Mouse (Mus musculus) hindbrain, embryonic 11.5 days (tissue): ENCODE results near the gene Fgf11. TPM values are rescaled to one million over a fixed set of nuclear protein-coding genes. Genes with fewer than 3 reads are reported as not detected.
A peak's percentile ranks its signal among the peaks of the same experiment; 100 is the strongest.

ENCODE experiments used
- ATAC-seq: fragments of 200-750 bp; cut with Nextera tagmentation; 2 replicates; pipeline ENCODE4 v1.8.0; 2017; ENCODE audit warnings: mild to moderate bottlenecking, moderate TSS enrichment, moderate library complexity; ENCODE audit not compliant: low FRiP score
- DNase-seq: peaks from one replicate; pipeline ENCODE4 v3.0.0-alpha.2; 2015; ENCODE audit warnings: low spot score
- H3K27ac ChIP-seq: fragments of 300-500 bp; sonication (generic); 2 replicates; pipeline ENCODE4 v1.5.1; 2014; ENCODE audit warnings: mild to moderate bottlenecking, low read depth, low read length
- H3K27me3 ChIP-seq: fragments of 300-500 bp; sonication (generic); 2 replicates; pipeline ENCODE4 v1.6.1; 2014; ENCODE audit warnings: mild to moderate bottlenecking, low read length, moderate library complexity, mixed read lengths; ENCODE audit not compliant: control insufficient read depth, insufficient read depth
- H3K36me3 ChIP-seq: fragments of 300-500 bp; sonication (generic); 2 replicates; pipeline ENCODE4 v1.6.1; 2014; ENCODE audit warnings: mild to moderate bottlenecking, low read length, moderate library complexity, mixed read lengths; ENCODE audit not compliant: control insufficient read depth, insufficient read depth
- H3K4me1 ChIP-seq: fragments of 300-500 bp; sonication (generic); replicated peaks from 2 replicates; pipeline ENCODE4 v1.6.1; 2014; ENCODE audit warnings: low read length, mixed read lengths; ENCODE audit not compliant: control insufficient read depth, insufficient read depth
- H3K4me2 ChIP-seq: fragments of 300-500 bp; sonication (generic); replicated peaks from 2 replicates; pipeline ENCODE4 v1.6.1; 2014; ENCODE audit warnings: mild to moderate bottlenecking, low read depth, low read length
- H3K4me3 ChIP-seq: fragments of 300-500 bp; sonication (generic); 2 replicates; pipeline ENCODE4 v1.5.1; 2014; ENCODE audit warnings: low read depth, low read length
- H3K9ac ChIP-seq: fragments of 300-500 bp; sonication (generic); 2 replicates; pipeline ENCODE4 v1.6.1; 2014; ENCODE audit warnings: low read depth, low read length
- H3K9me3 ChIP-seq: fragments of 300-500 bp; sonication (generic); 2 replicates; pipeline ENCODE4 v1.6.1; 2016; ENCODE audit warnings: low read length; ENCODE audit not compliant: control insufficient read depth
- WGBS: fragments of 180-500 bp; shearing (Covaris S2); extraction: QIAGEN DNeasy Blood & Tissue Kit; methylation state at CpG from one replicate; pipeline ENCODE4 v1.1.7; 2014; 5-methylcytosine and 5-hydroxymethylcytosine counted together
- polyA plus RNA-seq: library from polyadenylated mRNA; unstranded; fragments of >200 nt; fragmentation: Nextera tagmentation; extraction: Ambion mirVana; gene quantifications from 2 replicates; pipeline ENCODE4 v1.2.1, GENCODE M21; 2014

The Fgf11 gene
- polyA plus RNA-seq, 1 experiment from 2014 or later: 2.8 TPM

DNA sequence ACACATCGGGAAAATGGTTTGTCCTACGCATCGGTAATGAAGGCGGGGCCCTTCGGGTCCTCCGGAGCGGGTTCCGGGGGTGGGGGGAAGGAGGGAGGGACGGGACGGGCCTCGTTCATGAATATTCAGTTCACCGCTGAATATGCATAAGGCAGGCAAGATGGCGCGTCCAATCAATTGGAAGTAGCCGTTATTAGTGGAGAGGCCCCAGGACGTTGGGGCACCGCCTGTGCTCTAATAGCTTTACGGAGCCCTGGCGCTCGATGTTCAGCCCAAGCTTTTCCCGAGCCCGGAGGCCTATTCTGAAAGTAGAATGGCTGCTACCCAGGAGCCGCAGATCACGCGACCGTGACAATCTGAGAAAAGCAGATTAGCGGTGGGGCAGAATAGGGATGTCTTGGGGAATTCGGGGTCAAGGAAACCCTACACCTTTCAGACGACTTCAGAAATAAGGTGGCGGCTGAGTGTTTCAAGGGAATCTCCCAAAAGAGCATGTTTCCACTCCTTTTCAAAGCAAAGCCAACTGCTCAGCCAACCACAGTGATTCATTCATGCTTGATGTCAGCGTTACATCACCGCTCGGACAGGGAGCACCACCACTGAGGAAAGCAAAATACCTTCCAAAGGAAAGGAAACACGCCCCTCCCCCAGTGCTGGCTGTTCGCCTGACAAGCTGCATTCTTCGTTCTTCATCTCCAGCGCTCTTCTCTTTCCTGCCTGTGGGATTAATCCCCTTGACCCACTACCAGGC is 42.5 kb downstream of the Fgf11 start:
- H3K9me3 ChIP-seq: no peaks in the 10 kb centered on the region
- H3K4me2 ChIP-seq: peak overlapping the region; percentile 65
- ATAC-seq: peak; percentile 92
- DNase-seq: peak; percentile 90
- peak overlapping the region; percentile 67 for H3K4me3 ChIP-seq
- no peaks in the 10 kb centered on the region for H3K27me3 ChIP-seq
- no peaks in the 10 kb centered on the region for H3K36me3 ChIP-seq
- peak overlapping the region; percentile 96 for H3K27ac ChIP-seq
- H3K9ac ChIP-seq: peak overlapping the region; percentile 82
- peaks cover 10% of the 10 kb centered on the region for H3K4me1 ChIP-seq
- WGBS: under 1% methylated on average over 37 of the region's 37 CpGs

DNA sequence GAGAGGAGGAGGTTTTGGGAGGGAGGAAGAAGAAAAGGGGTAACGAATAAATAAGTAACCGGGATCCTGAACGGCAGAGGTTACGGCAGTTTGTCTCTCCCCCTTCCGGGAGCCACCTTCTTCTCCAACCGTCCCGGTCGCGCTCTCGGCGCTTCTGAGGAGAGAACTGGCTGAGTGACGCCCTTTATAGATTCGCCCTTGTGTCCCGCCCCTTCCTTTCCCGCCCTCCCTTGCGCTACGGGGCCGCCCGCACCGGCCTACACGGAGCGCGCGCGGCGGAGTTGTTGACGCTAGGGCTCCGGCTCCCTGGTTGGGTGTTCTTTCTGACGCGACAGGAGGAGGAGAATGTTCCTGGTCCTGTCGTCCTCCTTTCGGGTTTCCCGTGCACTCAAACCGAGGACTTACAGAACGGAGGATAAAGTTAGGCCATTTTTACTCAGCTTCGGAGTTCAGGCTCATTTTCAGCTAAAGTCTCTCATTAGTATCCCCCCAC is 43.1 kb downstream of the Fgf11 start, which contains the start of gene Polr2a:
Gene Polr2a (minus strand): TSS at position 160 of the 493 bp plus-strand sequence.
- H3K9me3 ChIP-seq: no peaks in the 10 kb centered on the region
- H3K4me1 ChIP-seq: peaks cover 10% of the 10 kb centered on the region

DNA sequence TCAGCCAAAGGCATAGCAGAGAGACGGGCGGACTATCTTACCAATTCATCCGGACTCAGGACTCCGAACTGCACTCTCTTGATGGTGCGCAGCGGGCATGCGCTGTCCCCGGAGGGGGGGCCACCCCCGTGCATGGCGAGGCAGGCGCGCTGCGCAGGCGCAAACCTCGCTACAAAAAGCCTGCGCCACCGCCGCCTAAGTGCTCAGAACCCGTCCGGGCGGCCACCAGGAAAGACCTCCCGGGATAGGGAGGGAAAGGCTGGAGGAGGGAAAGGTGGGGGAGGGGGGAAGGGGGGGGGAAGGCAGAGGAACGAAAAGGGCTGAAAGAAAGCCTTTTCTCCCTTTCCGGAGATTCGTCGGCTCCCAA is 43.6 kb downstream of the Fgf11 start:
- under 1% methylated on average over 26 of the region's 26 CpGs for WGBS
- H3K36me3 ChIP-seq: no peaks in the 10 kb centered on the region
- no peaks in the 10 kb centered on the region for H3K9me3 ChIP-seq
- DNase-seq (peak; percentile 96), ATAC-seq (peak; percentile 86)
- peak overlapping the region; percentile 96 for H3K27ac ChIP-seq
- peak overlapping the region; percentile 67 for H3K4me3 ChIP-seq
- no peaks in the 10 kb centered on the region for H3K27me3 ChIP-seq
- peaks cover 10% of the 10 kb centered on the region for H3K4me1 ChIP-seq
- peak overlapping the region; percentile 65 for H3K4me2 ChIP-seq
- peak overlapping the region; percentile 82 for H3K9ac ChIP-seq

More for the DNA sequence above, 43.1 kb downstream of the Fgf11 start, which contains the start of gene Polr2a:
- H3K27ac ChIP-seq: peak within 1 kb of the TSS; percentile 96
- no peaks in the 10 kb centered on the region for H3K36me3 ChIP-seq
- WGBS: 0% methylated on average over 35 of the region's 36 CpGs
- ATAC-seq (peak; percentile 97), DNase-seq (peak; percentile 99)
- H3K27me3 ChIP-seq: no peaks in the 10 kb centered on the region
- H3K4me3 ChIP-seq: peak within 1 kb of the TSS; percentile 67
- H3K9ac ChIP-seq: peak within 1 kb of the TSS; percentile 82
- H3K4me2 ChIP-seq: peak within 1 kb of the TSS; percentile 65

DNA sequence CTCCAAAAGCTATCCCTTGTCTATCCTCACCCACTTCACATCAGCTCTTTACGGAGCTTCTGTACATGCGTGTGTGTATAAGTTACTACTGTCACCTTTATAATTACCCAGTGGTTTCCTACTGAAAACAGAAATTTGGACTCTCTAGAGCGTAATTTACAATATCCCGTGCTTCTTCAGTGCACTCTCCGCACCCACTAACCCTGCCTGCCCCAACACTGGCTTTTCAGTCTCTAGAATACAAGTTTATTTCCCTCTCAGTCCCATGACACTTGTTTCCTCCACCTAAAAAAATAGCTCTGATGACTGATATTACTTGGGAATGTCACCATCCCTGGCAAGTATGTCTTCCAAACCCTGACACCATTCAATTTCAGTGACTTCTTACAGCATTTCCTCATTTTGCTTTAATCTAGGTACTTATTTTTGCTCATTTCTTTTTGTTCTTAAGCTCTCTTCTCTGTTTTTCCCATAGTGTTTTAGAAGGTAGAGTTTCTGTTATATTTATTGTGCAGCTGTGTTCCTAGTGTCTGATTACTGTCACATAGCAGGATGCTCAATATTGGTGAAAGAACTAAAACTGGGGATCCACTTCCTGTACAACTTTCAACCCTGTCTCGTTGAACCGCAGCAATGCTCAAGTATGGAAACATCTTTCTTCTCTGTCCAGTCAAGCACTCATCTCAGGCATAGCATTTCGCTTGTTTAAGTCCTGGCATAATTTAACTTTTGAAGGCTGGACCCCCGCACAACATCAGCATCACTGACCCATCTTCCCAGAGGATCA is 44.2 kb downstream of the Fgf11 start:
- Histone ChIP-seq H3K27me3 (no peaks in the 10 kb centered on the region), H3K9me3 (no peaks in the 10 kb centered on the region), H3K4me1 (peaks cover 10% of the 10 kb centered on the region), H3K4me3 (peak overlapping the region; percentile 67), H3K27ac (peak overlapping the region; percentile 96), H3K4me2 (peak overlapping the region; percentile 65), H3K9ac (peak overlapping the region; percentile 82), H3K36me3 (no peaks in the 10 kb centered on the region)
- DNase-seq (no peak), ATAC-seq (no peak)
- 47% methylated on average over 9 of the region's 9 CpGs for WGBS

DNA sequence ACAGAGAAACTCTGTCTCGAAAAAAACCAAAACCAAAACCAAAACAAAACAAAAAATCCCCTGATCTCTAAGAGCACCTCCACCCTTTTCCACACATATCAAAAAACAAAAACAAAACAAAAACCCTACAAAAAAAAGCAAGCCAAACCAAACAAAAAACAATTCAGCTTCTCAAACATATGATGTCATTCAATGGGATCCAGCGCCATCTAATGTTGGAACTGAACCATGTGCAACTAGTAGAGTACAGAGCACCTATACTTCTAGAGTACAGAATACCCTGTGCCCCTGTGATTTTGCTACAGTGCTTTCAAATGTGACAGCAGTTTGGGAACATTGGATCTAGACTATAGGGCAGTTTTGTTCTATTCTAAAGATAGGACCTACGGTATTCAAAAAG is 47.0 kb downstream of the Fgf11 start:
- Histone ChIP-seq H3K4me3 (no peak overlapping the region), H3K4me1 (peaks cover 2% of the 10 kb centered on the region; the same call in 1 of the 2 replicates), H3K9ac (no peak overlapping the region), H3K36me3 (no peaks in the 10 kb centered on the region), H3K4me2 (no peak overlapping the region), H3K27ac (no peak overlapping the region), H3K9me3 (no peaks in the 10 kb centered on the region), H3K27me3 (no peaks in the 10 kb centered on the region)
- no peak for ATAC-seq
- DNase-seq: peak; percentile 59
- 63% methylated on average over 3 of the region's 3 CpGs for WGBS

DNA sequence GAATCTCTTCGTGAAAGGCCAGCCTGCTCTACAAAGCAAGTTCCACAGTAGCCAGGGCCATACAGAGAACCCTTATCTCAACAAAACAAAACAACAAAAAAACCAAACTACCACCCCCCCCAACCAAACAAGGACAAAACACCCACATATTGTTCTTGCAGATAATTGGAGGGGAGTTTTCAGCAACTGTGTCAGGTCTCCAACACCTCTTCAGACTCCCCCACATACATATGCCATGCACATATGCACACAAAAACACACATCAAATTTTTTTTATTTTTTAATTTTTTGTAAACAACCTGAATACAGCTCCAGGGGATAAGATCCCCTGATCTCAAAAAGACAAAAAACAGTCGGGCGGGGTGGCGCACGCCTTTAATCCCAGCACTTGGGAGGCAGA is 47.4 kb downstream of the Fgf11 start:
- ATAC-seq (no peak), DNase-seq (no peak)
- H3K27me3 ChIP-seq: no peaks in the 10 kb centered on the region
- H3K9ac ChIP-seq: no peak overlapping the region
- no peaks in the 10 kb centered on the region for H3K9me3 ChIP-seq
- H3K4me1 ChIP-seq: 0 out of 2 replicates have a peak, but pooled peaks cover 2% of the 10 kb centered on the region
- H3K27ac ChIP-seq: no peak overlapping the region
- H3K36me3 ChIP-seq: no peaks in the 10 kb centered on the region
- no peak overlapping the region for H3K4me3 ChIP-seq
- no peak overlapping the region for H3K4me2 ChIP-seq
- WGBS: 90% methylated on average over 5 of the region's 5 CpGs

DNA sequence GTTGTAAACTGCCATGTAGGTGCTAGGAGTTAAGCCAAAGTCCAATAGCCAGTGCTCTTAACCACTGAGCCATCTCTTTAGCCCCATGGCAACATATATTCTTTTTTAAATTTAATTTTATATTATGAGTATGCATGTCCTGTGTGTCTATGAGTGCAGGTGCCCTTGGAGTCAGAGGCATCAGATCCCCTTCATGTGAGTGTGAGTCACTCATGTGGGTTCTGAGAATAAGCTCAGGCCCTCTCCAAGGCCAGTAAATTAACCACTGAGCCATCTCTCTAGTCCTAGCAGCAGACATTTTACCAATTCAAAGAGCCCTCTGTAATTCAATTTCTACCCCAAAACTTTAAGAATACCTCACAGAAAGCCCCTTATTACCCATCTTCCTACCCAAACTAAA is 49.0 kb downstream of the Fgf11 start:
- no peak overlapping the region for H3K9ac ChIP-seq

DNA sequence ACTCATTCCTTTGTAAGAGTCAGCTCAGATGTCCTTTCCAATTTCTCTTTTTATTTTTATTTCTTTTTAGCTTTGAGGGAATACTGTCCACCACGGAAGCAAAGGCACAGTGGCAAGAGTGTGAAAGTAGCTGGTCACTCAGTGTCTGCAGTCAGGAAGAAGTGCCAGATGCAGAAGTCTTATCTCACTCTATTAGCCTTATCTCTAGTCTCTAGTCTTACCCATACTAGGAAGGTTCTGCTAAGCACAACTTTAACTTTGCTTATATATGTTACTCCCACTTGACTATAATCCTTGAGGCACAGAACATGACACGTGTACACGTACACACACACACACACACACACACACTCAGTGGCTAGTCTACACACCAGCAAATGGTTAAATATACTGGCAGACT is 50.0 kb downstream of the Fgf11 start:
- Histone ChIP-seq H3K4me1 (0 out of 2 replicates have a peak, but pooled peaks cover 2% of the 10 kb centered on the region), H3K4me3 (no peak overlapping the region)
- WGBS: 83% methylated on average over 3 of the region's 3 CpGs

More for the DNA sequence above, 49.0 kb downstream of the Fgf11 start:
- no peak for DNase-seq
- Histone ChIP-seq H3K4me3 (no peak overlapping the region), H3K36me3 (no peaks in the 10 kb centered on the region), H3K9me3 (no peaks in the 10 kb centered on the region), H3K27ac (no peak overlapping the region), H3K27me3 (no peaks in the 10 kb centered on the region), H3K4me2 (no peak overlapping the region), H3K4me1 (0 out of 2 replicates have a peak, but pooled peaks cover 2% of the 10 kb centered on the region)
- ATAC-seq: no peak

More for the DNA sequence above, 50.0 kb downstream of the Fgf11 start:
- H3K27me3 ChIP-seq: no peaks in the 10 kb centered on the region
- no peaks in the 10 kb centered on the region for H3K9me3 ChIP-seq
- ATAC-seq: no peak
- H3K27ac ChIP-seq: no peak overlapping the region
- no peak for DNase-seq
- H3K9ac ChIP-seq: no peak overlapping the region
- H3K4me2 ChIP-seq: no peak overlapping the region
- H3K36me3 ChIP-seq: peaks cover 4% of the 10 kb centered on the region; the same call in 1 of the 2 replicates
